Mouse (Mus musculus): ENCODE data around the gene Pde6g. TPM values are rescaled to one million over a fixed set of nuclear protein-coding genes. Genes with fewer than 3 reads are reported as not detected.

Pde6g gene
- polyA plus RNA-seq, 1 experiment from 2014 or later = 0.23 TPM

GRCm38 (mm10) chr11:120489054-120489761 lies 35.9 kb upstream of the Pde6g start:
- no peaks in the 10 kb centered on the region for H3K27me3 ChIP-seq (ENCODE audit: control insufficient read depth, insufficient read depth, low read length)
- H3K4me2 ChIP-seq (ENCODE audit: low read length) = no peak overlapping the region
- WGBS = 67% methylated on average over 4 of the region's 4 CpGs
- 0 out of 4 replicates have a peak overlapping the region, but pooled peaks of 1 of the 2 experiments have one; percentile 1 for H3K27ac ChIP-seq (replicated peaks in 1 of 2; ENCODE audit: control insufficient read depth in 1 of 2, insufficient read depth in 1 of 2, low read depth in 2 of 2, low read length in 2 of 2)
- H3K9me3 ChIP-seq (ENCODE audit: control insufficient read depth, low read length) = no peaks in the 10 kb centered on the region
- H3K4me1 ChIP-seq (ENCODE audit: control insufficient read depth in 2 of 2, insufficient read depth in 2 of 2, low read length in 2 of 2) = peaks cover 22 to 36% of the 10 kb centered on the region in 2 experiments
- peaks cover 50% of the 10 kb centered on the region for H3K36me3 ChIP-seq (ENCODE audit: control insufficient read depth, insufficient read depth, low read length)
- no peak overlapping the region for H3K4me3 ChIP-seq (ENCODE audit: control insufficient read depth in 1 of 2, insufficient read depth in 1 of 2, low read depth in 1 of 2, low read length in 2 of 2)
- no peak for ATAC-seq (ENCODE audit: insufficient number of reproducible peaks, insufficient read depth, low FRiP score, low read depth)
- peak overlapping the region; percentile 1; the same call in 1 of the 2 replicates for H3K9ac ChIP-seq (ENCODE audit: low read length)

- 72% methylated on average over 4 of the region's 4 CpGs for WGBS
- peaks cover 53% of the 10 kb centered on the region for H3K36me3 ChIP-seq (ENCODE audit: control insufficient read depth, insufficient read depth, low read length)
- H3K4me2 ChIP-seq (ENCODE audit: low read length) = no peak overlapping the region
- no peak overlapping the region for H3K4me3 ChIP-seq (ENCODE audit: control insufficient read depth in 1 of 2, insufficient read depth in 1 of 2, low read depth in 1 of 2, low read length in 2 of 2)
- no peak overlapping the region for H3K27ac ChIP-seq (replicated peaks in 1 of 2; ENCODE audit: control insufficient read depth in 1 of 2, insufficient read depth in 1 of 2, low read depth in 2 of 2, low read length in 2 of 2)
- ATAC-seq (ENCODE audit: insufficient number of reproducible peaks, insufficient read depth, low FRiP score, low read depth) = no peak
- no peaks in the 10 kb centered on the region for H3K9me3 ChIP-seq (ENCODE audit: control insufficient read depth, low read length)
- no peak overlapping the region for H3K9ac ChIP-seq (ENCODE audit: low read length)
- no peaks in the 10 kb centered on the region for H3K27me3 ChIP-seq (ENCODE audit: control insufficient read depth, insufficient read depth, low read length)
- H3K4me1 ChIP-seq (ENCODE audit: control insufficient read depth in 2 of 2, insufficient read depth in 2 of 2, low read length in 2 of 2) = peaks cover 22 to 40% of the 10 kb centered on the region in 2 experiments
Observed at GRCm38 (mm10) chr11:120488516-120488915, 35.2 kb upstream of the Pde6g start.

GRCm38 (mm10) chr11:120485251-120485650 lies 32.0 kb upstream of the Pde6g start:
- Histone ChIP-seq H3K4me2 (ENCODE audit: low read length) (peak overlapping the region; percentile 87), H3K9ac (ENCODE audit: low read length) (peak overlapping the region; percentile 98), H3K4me1 (ENCODE audit: control insufficient read depth in 2 of 2, insufficient read depth in 2 of 2, low read length in 2 of 2) (peaks cover 6 to 19% of the 10 kb centered on the region in 2 experiments), H3K27ac (replicated peaks in 1 of 2; ENCODE audit: control insufficient read depth in 1 of 2, insufficient read depth in 1 of 2, low read depth in 2 of 2, low read length in 2 of 2) (peak overlapping the region; percentile 82 to 85), H3K4me3 (ENCODE audit: control insufficient read depth in 1 of 2, insufficient read depth in 1 of 2, low read depth in 1 of 2, low read length in 2 of 2) (peak overlapping the region; percentile 96 to 98), H3K27me3 (ENCODE audit: control insufficient read depth, insufficient read depth, low read length) (no peaks in the 10 kb centered on the region), H3K9me3 (ENCODE audit: control insufficient read depth, low read length) (no peaks in the 10 kb centered on the region), H3K36me3 (ENCODE audit: control insufficient read depth, insufficient read depth, low read length) (peaks cover 84% of the 10 kb centered on the region)
- 8% methylated on average over 10 of the region's 10 CpGs for WGBS
- ATAC-seq (ENCODE audit: insufficient number of reproducible peaks, insufficient read depth, low FRiP score, low read depth) = no peak

GRCm38 (mm10) chr11:120484265-120484981 lies 31.1 kb upstream of the Pde6g start, which contains the start of gene Mrpl12:
Gene Mrpl12, plus strand, starts transcription at chr11:120484613.
- Histone ChIP-seq H3K4me1 (ENCODE audit: control insufficient read depth in 2 of 2, insufficient read depth in 2 of 2, low read length in 2 of 2) (peaks cover 5 to 16% of the 10 kb centered on the region in 2 experiments), H3K4me3 (ENCODE audit: control insufficient read depth in 1 of 2, insufficient read depth in 1 of 2, low read depth in 1 of 2, low read length in 2 of 2) (peak within 1 kb of the TSS; percentile 96 to 98), H3K9ac (ENCODE audit: low read length) (peak within 1 kb of the TSS; percentile 98), H3K9me3 (ENCODE audit: control insufficient read depth, low read length) (no peaks in the 10 kb centered on the region), H3K36me3 (ENCODE audit: control insufficient read depth, insufficient read depth, low read length) (peaks cover 84% of the 10 kb centered on the region), H3K27ac (replicated peaks in 1 of 2; ENCODE audit: control insufficient read depth in 1 of 2, insufficient read depth in 1 of 2, low read depth in 2 of 2, low read length in 2 of 2) (peak within 1 kb of the TSS; percentile 82 to 85), H3K27me3 (ENCODE audit: control insufficient read depth, insufficient read depth, low read length) (no peaks in the 10 kb centered on the region), H3K4me2 (ENCODE audit: low read length) (peak within 1 kb of the TSS; percentile 87)
- ATAC-seq (ENCODE audit: insufficient number of reproducible peaks, insufficient read depth, low FRiP score, low read depth) = peak; percentile 91
- WGBS = under 1% methylated on average over 60 of the region's 60 CpGs

GRCm38 (mm10) chr11:120483448-120483934 lies 30.2 kb upstream of the Pde6g start:
- Histone ChIP-seq H3K4me3 (ENCODE audit: control insufficient read depth in 1 of 2, insufficient read depth in 1 of 2, low read depth in 1 of 2, low read length in 2 of 2) (peak overlapping the region in 1 of 2 experiments; percentile 98; a peak in 1 of 4 replicates), H3K36me3 (ENCODE audit: control insufficient read depth, insufficient read depth, low read length) (peaks cover 84% of the 10 kb centered on the region), H3K9me3 (ENCODE audit: control insufficient read depth, low read length) (no peaks in the 10 kb centered on the region), H3K27ac (replicated peaks in 1 of 2; ENCODE audit: control insufficient read depth in 1 of 2, insufficient read depth in 1 of 2, low read depth in 2 of 2, low read length in 2 of 2) (peak overlapping the region in 1 of 2 experiments; percentile 85; a peak in 1 of 4 replicates), H3K9ac (ENCODE audit: low read length) (peak overlapping the region; percentile 98), H3K4me2 (ENCODE audit: low read length) (peak overlapping the region; percentile 87), H3K27me3 (ENCODE audit: control insufficient read depth, insufficient read depth, low read length) (no peaks in the 10 kb centered on the region), H3K4me1 (ENCODE audit: control insufficient read depth in 2 of 2, insufficient read depth in 2 of 2, low read length in 2 of 2) (peaks cover 4 to 16% of the 10 kb centered on the region in 2 experiments)
- 82% methylated on average over 7 of the region's 7 CpGs for WGBS
- no peak for ATAC-seq (ENCODE audit: insufficient number of reproducible peaks, insufficient read depth, low FRiP score, low read depth)

- peaks cover 82% of the 10 kb centered on the region for H3K36me3 ChIP-seq (ENCODE audit: control insufficient read depth, insufficient read depth, low read length)
- peaks cover 5 to 9% of the 10 kb centered on the region in 2 experiments; a peak in 3 of 4 replicates for H3K4me1 ChIP-seq (ENCODE audit: control insufficient read depth in 2 of 2, insufficient read depth in 2 of 2, low read length in 2 of 2)
- no peak overlapping the region for H3K4me2 ChIP-seq (ENCODE audit: low read length)
- ATAC-seq (ENCODE audit: insufficient number of reproducible peaks, insufficient read depth, low FRiP score, low read depth) = no peak
- no peak overlapping the region for H3K27ac ChIP-seq (replicated peaks in 1 of 2; ENCODE audit: control insufficient read depth in 1 of 2, insufficient read depth in 1 of 2, low read depth in 2 of 2, low read length in 2 of 2)
- no peaks in the 10 kb centered on the region for H3K9me3 ChIP-seq (ENCODE audit: control insufficient read depth, low read length)
- no peak overlapping the region for H3K4me3 ChIP-seq (ENCODE audit: control insufficient read depth in 1 of 2, insufficient read depth in 1 of 2, low read depth in 1 of 2, low read length in 2 of 2)
- 92% methylated on average over 6 of the region's 6 CpGs for WGBS
- H3K9ac ChIP-seq (ENCODE audit: low read length) = no peak overlapping the region
- no peaks in the 10 kb centered on the region for H3K27me3 ChIP-seq (ENCODE audit: control insufficient read depth, insufficient read depth, low read length)
Observed at GRCm38 (mm10) chr11:120472052-120472451, 18.8 kb upstream of the Pde6g start.

GRCm38 (mm10) chr11:120467736-120468092 lies 14.4 kb upstream of the Pde6g start:
- Histone ChIP-seq H3K27ac (replicated peaks in 1 of 2; ENCODE audit: control insufficient read depth in 1 of 2, insufficient read depth in 1 of 2, low read depth in 2 of 2, low read length in 2 of 2) (no peak overlapping the region; a peak in 1 of 4 replicates), H3K4me1 (ENCODE audit: control insufficient read depth in 2 of 2, insufficient read depth in 2 of 2, low read length in 2 of 2) (peaks cover 8 to 16% of the 10 kb centered on the region in 2 experiments), H3K9me3 (ENCODE audit: control insufficient read depth, low read length) (no peaks in the 10 kb centered on the region), H3K4me3 (ENCODE audit: control insufficient read depth in 1 of 2, insufficient read depth in 1 of 2, low read depth in 1 of 2, low read length in 2 of 2) (peak overlapping the region; percentile 97 to 98), H3K4me2 (ENCODE audit: low read length) (peak overlapping the region; percentile 96), H3K36me3 (ENCODE audit: control insufficient read depth, insufficient read depth, low read length) (peaks cover 66% of the 10 kb centered on the region), H3K9ac (ENCODE audit: low read length) (peak overlapping the region; percentile 93), H3K27me3 (ENCODE audit: control insufficient read depth, insufficient read depth, low read length) (no peaks in the 10 kb centered on the region)
- ATAC-seq (ENCODE audit: insufficient number of reproducible peaks, insufficient read depth, low FRiP score, low read depth) = peak; percentile 20; the same call in 1 of the 2 replicates
- WGBS = 2% methylated on average over 33 of the region's 33 CpGs

Measured in heart, embryonic 14.5 days (tissue).